Mouse (Mus musculus) MEL (cell line): ENCODE results near the gene Aldh1l2. TPM values are rescaled to one million over a fixed set of nuclear protein-coding genes. Genes with fewer than 3 reads are reported as not detected.

Source experiments
- DNase-seq: peaks from one replicate; pipeline ENCODE4 v3.0.0; 2011; ENCODE audit warnings: low read depth, low spot score
- H3K27ac ChIP-seq: 2 replicates; pipeline ENCODE4 v1.5.1; 2012; ENCODE audit warnings: low read depth, mild to moderate bottlenecking, control low read depth, low read length, moderate library complexity; ENCODE audit not compliant: control insufficient read depth
- H3K27me3 ChIP-seq, 2 experiments: fragments of 150-350 bp in 1 of 2; sonication (generic) in 1 of 2; 2 replicates each; pipeline ENCODE4 v1.6.1; 2012; ENCODE audit warnings: low read length in 2 of 2, mild to moderate bottlenecking in 2 of 2, improper control_type of control experiment in 1 of 2, moderate library complexity in 1 of 2; ENCODE audit not compliant: insufficient read depth in 2 of 2, control insufficient read depth in 1 of 2
- H3K36me3 ChIP-seq, 2 experiments: 2 replicates each; pipeline ENCODE4 v1.6.1; 2012 to 2014; ENCODE audit warnings: low read length in 2 of 2, improper control_type of control experiment in 1 of 2, inconsistent platforms in 1 of 2, mild to moderate bottlenecking in 1 of 2; ENCODE audit not compliant: insufficient read depth in 2 of 2, control insufficient read depth in 1 of 2
- H3K4me1 ChIP-seq, 2 experiments: fragments of 150-350 bp in 1 of 2; sonication (generic) in 1 of 2; 2 replicates each; pipeline ENCODE4 v1.6.1; 2012; ENCODE audit warnings: low read length in 2 of 2, improper control_type of control experiment in 1 of 2, mild to moderate bottlenecking in 1 of 2; ENCODE audit not compliant: insufficient read depth in 2 of 2, control insufficient read depth in 1 of 2
- H3K4me3 ChIP-seq, 2 experiments: fragments of 150-350 bp in 1 of 2; sonication (generic) in 1 of 2; 2 replicates each; pipeline ENCODE4 v1.5.1; 2012; ENCODE audit warnings: low read depth in 2 of 2, low read length in 2 of 2, mild to moderate bottlenecking in 2 of 2, moderate library complexity in 2 of 2, control low read depth in 1 of 2, improper control_type of control experiment in 1 of 2; ENCODE audit not compliant: control insufficient read depth in 1 of 2, insufficient read depth in 1 of 2
- H3K79me2 ChIP-seq: 2 replicates; pipeline ENCODE4 v1.6.1; 2012; ENCODE audit warnings: mild to moderate bottlenecking, low read length, moderate library complexity; ENCODE audit not compliant: control insufficient read depth, poor library complexity, insufficient read depth
- H3K9ac ChIP-seq: 2 replicates; pipeline ENCODE4 v1.6.1; 2012; ENCODE audit warnings: low read depth, mild to moderate bottlenecking, control low read depth, low read length, moderate library complexity; ENCODE audit not compliant: control insufficient read depth, poor library complexity, severe bottlenecking
- H3K9me3 ChIP-seq: fragments of 150-350 bp; sonication (generic); replicated peaks from 2 replicates; pipeline ENCODE4 v1.6.1; 2012; ENCODE audit warnings: mild to moderate bottlenecking, low read length, improper control_type of control experiment, moderate library complexity; ENCODE audit not compliant: insufficient read depth
- CTCF ChIP-seq, 3 experiments: IDR thresholded peaks in 2 of 3; conservative IDR thresholded peaks in 1 of 3; 2 replicates each; pipeline ENCODE4 v1.5.1; 2011 to 2012; ENCODE audit warnings: low read length in 3 of 3, low read depth in 2 of 3, mild to moderate bottlenecking in 2 of 3, improper control_type of control experiment in 1 of 3, inconsistent platforms in 1 of 3, mixed read lengths in 1 of 3, moderate library complexity in 1 of 3; ENCODE audit not compliant: control insufficient read depth in 1 of 3, insufficient read depth in 1 of 3, poor library complexity in 1 of 3, severe bottlenecking in 1 of 3
- E2F4 ChIP-seq: IDR thresholded peaks from 2 replicates; pipeline ENCODE4 v1.6.1; 2011; ENCODE audit warnings: low read depth, low read length, improper control_type of control experiment, borderline replicate concordance
- GATA1 ChIP-seq: IDR thresholded peaks from 2 replicates; pipeline ENCODE4 v1.6.1; 2011; ENCODE audit warnings: low read depth, low read length, improper control_type of control experiment
- KAT2A ChIP-seq: conservative IDR thresholded peaks from 2 replicates; pipeline ENCODE4 v1.6.1; 2012; ENCODE audit warnings: low read depth, low read length, improper control_type of control experiment, inconsistent platforms
- MXI1 ChIP-seq: IDR thresholded peaks from 2 replicates; pipeline ENCODE4 v1.6.1; 2011; ENCODE audit warnings: mild to moderate bottlenecking, low read depth, low read length, improper control_type of control experiment
- MYC ChIP-seq: IDR thresholded peaks from 2 replicates; pipeline ENCODE4 v1.6.1; 2011; ENCODE audit warnings: low read depth, mild to moderate bottlenecking, low read length, improper control_type of control experiment, moderate library complexity
- NELFE ChIP-seq: IDR thresholded peaks from 2 replicates; pipeline ENCODE4 v1.6.1; 2011; ENCODE audit warnings: low read depth, low read length, improper control_type of control experiment
- RAD21 ChIP-seq: IDR thresholded peaks from 2 replicates; pipeline ENCODE4 v1.6.1; 2011; ENCODE audit warnings: mild to moderate bottlenecking, low read depth, low read length, improper control_type of control experiment
- SIN3A ChIP-seq: IDR thresholded peaks from 2 replicates; pipeline ENCODE4 v1.6.1; 2012; ENCODE audit warnings: low read length, improper control_type of control experiment, inconsistent platforms
- SMC3 ChIP-seq: IDR thresholded peaks from 2 replicates; pipeline ENCODE4 v1.6.1; 2011; ENCODE audit warnings: low read depth, low read length, improper control_type of control experiment
- TCF12 ChIP-seq: IDR thresholded peaks from 2 replicates; pipeline ENCODE4 v1.6.1; 2014; ENCODE audit warnings: low read depth, mild to moderate bottlenecking, inconsistent platforms, low read length, improper control_type of control experiment, moderate library complexity
- USF1 ChIP-seq: IDR thresholded peaks from 2 replicates; pipeline ENCODE4 v1.6.1; 2014; ENCODE audit warnings: low read depth, mild to moderate bottlenecking, inconsistent platforms, low read length, improper control_type of control experiment, moderate library complexity
- USF2 ChIP-seq, 2 experiments: IDR thresholded peaks; 2 replicates each; pipeline ENCODE4 v1.6.1; 2011 to 2012; ENCODE audit warnings: improper control_type of control experiment in 2 of 2, low read length in 2 of 2, borderline replicate concordance in 1 of 2, inconsistent platforms in 1 of 2, low read depth in 1 of 2, mild to moderate bottlenecking in 1 of 2; ENCODE audit not compliant: insufficient read depth in 1 of 2
- ZC3H11A ChIP-seq: IDR thresholded peaks from 2 replicates; pipeline ENCODE4 v1.6.1; 2012; ENCODE audit warnings: low read depth, mild to moderate bottlenecking, inconsistent platforms, low read length, improper control_type of control experiment
- polyA plus RNA-seq, 2 experiments: library from polyadenylated mRNA; stranded (reverse) in 1 of 2; unstranded in 1 of 2; fragments of >175 nt in 1 of 2; fragments of >200 nt in 1 of 2; gene quantifications; 2 replicates each; pipeline versions ENCODE4 v1.2.1 to v1.2.4; 2012; ENCODE audit warnings: low replicate concordance in 2 of 2, low read depth in 1 of 2; ENCODE audit not compliant: insufficient read length in 2 of 2, insufficient read depth in 1 of 2, missing spikeins in 1 of 2
- total RNA-seq: library from RNA; depleted of rRNA; stranded (reverse); fragments of 300-350 nt; gene quantifications from 2 replicates; pipeline ENCODE4 v1.2.3, GENCODE M21; 2012

Gene Aldh1l2
- total and polyA plus RNA-seq, 3 experiments: 1.0 to 24.0 (median 6.7) TPM

GRCm38 (mm10) chr10:83540092-83540491, 6.2 kb upstream of the Aldh1l2 start:
- DNase-seq: peak; percentile 81
- no peaks in the 10 kb centered on the region for H3K27me3 ChIP-seq
- peaks cover 0 to 8% of the 10 kb centered on the region in 2 experiments; a peak in 2 of 4 replicates for H3K36me3 ChIP-seq
- no peak overlapping the region for H3K27ac ChIP-seq
- no peaks in the 10 kb centered on the region for H3K9me3 ChIP-seq
- no peak overlapping the region for H3K4me3 ChIP-seq
- H3K79me2 ChIP-seq: peaks cover 12% of the 10 kb centered on the region
- no peaks in the 10 kb centered on the region; a peak in 1 of 4 replicates for H3K4me1 ChIP-seq
- TF ChIP-seq USF2 (IDR thresholded peaks at IDR 0.05; ENCODE audit: borderline replicate concordance in 1 of 2, insufficient read depth in 1 of 2, low read depth in 1 of 2, low read length in 2 of 2): no peak
- TF ChIP-seq KAT2A: no peak
- 0 out of 2 replicates have a peak, but pooled peaks have one; percentile 9 for TF ChIP-seq GATA1
- TF ChIP-seq NELFE: no peak
- 0 out of 2 replicates have a peak, but pooled peaks have one; percentile 17 for TF ChIP-seq SIN3A
- no peak for TF ChIP-seq E2F4
- TF ChIP-seq MXI1: no peak
- no peak overlapping the region for H3K9ac ChIP-seq

DNA sequence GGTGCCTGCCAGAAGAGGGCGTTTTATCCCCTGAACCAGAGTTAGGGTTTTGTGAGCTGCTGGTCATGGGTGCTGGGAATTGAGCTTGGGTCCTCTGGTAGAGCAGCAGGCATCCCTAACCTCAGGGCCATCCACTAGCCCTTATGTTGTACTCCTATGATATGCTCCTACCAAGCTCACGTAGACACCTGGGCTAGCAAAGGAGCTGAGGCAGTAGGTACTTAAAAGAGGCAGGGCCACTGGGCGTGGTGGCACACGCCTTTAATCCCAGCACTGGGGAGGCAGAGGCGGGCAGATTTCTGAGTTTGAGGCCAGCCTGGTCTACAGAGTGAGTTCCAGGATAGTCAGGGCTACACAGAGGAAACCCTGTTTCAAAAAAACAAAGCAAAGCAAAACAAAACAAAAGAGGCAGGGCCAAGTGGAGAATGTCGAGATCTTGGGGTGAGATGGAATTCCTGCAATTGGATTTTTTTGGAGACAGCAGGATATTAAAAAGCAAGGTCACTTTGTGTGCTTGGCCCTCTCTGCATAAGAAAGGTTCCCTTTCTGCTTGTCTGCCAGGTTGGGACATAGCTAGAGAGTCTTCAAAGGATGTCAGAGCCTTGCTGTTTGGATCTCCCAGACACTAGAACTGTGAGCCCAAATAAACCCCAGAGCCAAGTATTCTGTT, 5.5 kb upstream of the Aldh1l2 start:
- Histone ChIP-seq H3K27me3 (no peaks in the 10 kb centered on the region), H3K9me3 (no peaks in the 10 kb centered on the region), H3K4me3 (no peak overlapping the region), H3K36me3 (peaks cover 0 to 3% of the 10 kb centered on the region in 2 experiments; a peak in 2 of 4 replicates), H3K27ac (no peak overlapping the region), H3K9ac (no peak overlapping the region), H3K79me2 (peaks cover 8% of the 10 kb centered on the region), H3K4me1 (peaks cover 0 to 2% of the 10 kb centered on the region in 2 experiments; a peak in 2 of 4 replicates)
- DNase-seq: peak; percentile 17
- TF ChIP-seq NELFE: no peak
- TF ChIP-seq CTCF (IDR thresholded peaks at IDR 0.05 in 2 of 3, conservative IDR thresholded peaks at IDR 0.05 in 1 of 3; ENCODE audit: control insufficient read depth in 1 of 3, insufficient read depth in 1 of 3, low read depth in 2 of 3, low read length in 3 of 3, poor library complexity in 1 of 3, severe bottlenecking in 1 of 3): peak; percentile 12 to 33 (median 20); a peak in 3 of 6 replicates

- Histone ChIP-seq H3K4me3 (no peak overlapping the region), H3K9me3 (no peaks in the 10 kb centered on the region), H3K36me3 (peaks cover 0 to 9% of the 10 kb centered on the region in 2 experiments; a peak in 2 of 4 replicates), H3K9ac (no peak overlapping the region), H3K27me3 (no peaks in the 10 kb centered on the region), H3K4me1 (peaks cover 2 to 14% of the 10 kb centered on the region in 2 experiments; a peak in 3 of 4 replicates), H3K79me2 (no peaks in the 10 kb centered on the region), H3K27ac (no peak overlapping the region)
- peak; percentile 42 for TF ChIP-seq ZC3H11A
- no peak for TF ChIP-seq TCF12
- TF ChIP-seq USF1: no peak
- peak; percentile 40 for TF ChIP-seq RAD21
- TF ChIP-seq CTCF (IDR thresholded peaks at IDR 0.05 in 2 of 3, conservative IDR thresholded peaks at IDR 0.05 in 1 of 3; ENCODE audit: control insufficient read depth in 1 of 3, insufficient read depth in 1 of 3, low read depth in 2 of 3, low read length in 3 of 3, poor library complexity in 1 of 3, severe bottlenecking in 1 of 3): peak; percentile 18 to 55 (median 29); a peak in 4 of 6 replicates
- TF ChIP-seq SMC3: peak; percentile 57
- peak; percentile 79; the same call in 1 of the 2 replicates for TF ChIP-seq MYC
- DNase-seq: peak; percentile 41
These were observed 2.5 kb upstream of the Aldh1l2 start for GRCm38 (mm10) chr10:83536436-83536835.
